Mouse (Mus musculus): Measurements from ENCODE around the gene Rai14. TPM values are rescaled to one million over a fixed set of nuclear protein-coding genes. Genes with fewer than 3 reads are reported as not detected.

Rai14 gene
- polyA plus RNA-seq, 1 experiment from 2014 or later: 63.5 TPM

DNA sequence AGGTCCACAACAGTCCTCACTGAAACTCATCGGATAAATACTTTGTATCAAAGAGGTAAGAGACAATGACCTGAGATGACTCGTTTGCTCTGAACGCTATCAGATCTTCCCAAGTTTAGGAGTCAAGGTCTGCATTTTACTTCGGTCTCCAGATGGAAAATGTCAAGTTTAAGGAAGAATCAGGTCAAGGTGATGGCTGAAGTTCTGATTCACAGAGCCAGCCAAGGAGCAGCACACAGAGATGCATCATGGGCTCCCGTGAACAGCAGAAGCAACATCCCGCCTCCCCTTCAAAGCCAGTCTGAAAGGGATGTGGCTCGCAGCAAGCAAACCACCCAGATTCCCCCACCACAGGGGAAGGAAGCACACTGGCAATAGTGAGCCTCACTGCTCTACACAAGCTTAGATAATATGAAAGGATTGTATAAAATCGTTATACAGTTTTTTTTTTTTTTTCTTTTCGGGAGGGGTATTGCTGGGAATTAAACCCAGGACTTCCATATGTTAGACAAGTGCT is 30.7 kb downstream of the Rai14 start:
- Histone ChIP-seq H3K27me3 (ENCODE audit: low read depth, poor library complexity, severe bottlenecking) (no peaks in the 10 kb centered on the region), H3K36me3 (peaks cover 52% of the 10 kb centered on the region), H3K4me1 (no peaks in the 10 kb centered on the region), H3K4me3 (no peak overlapping the region), H3K9me3 (replicated peaks) (no peaks in the 10 kb centered on the region), H3K27ac (replicated peaks) (no peak overlapping the region)
- WGBS: 96% methylated on average over 9 of the region's 9 CpGs
- no peak for DNase-seq (ENCODE audit: low spot score)

DNA sequence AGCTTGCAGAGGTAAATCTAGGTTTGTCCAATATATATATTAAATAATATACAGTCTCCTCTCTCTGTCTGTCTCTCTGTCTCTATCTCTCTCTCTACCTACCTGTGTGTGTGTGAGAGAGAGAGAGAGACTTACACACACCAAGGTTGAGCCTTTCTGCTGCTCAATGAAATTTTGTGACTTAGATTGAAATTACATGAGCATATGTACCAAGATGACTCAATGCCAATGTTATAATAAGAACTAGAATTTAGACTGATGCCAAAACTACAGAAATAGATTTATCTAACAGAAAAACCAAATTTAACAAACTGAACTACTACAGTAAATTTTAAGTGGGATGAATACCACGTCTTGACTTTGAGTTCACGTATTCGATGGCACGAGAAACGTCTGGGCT is 33.9 kb downstream of the Rai14 start:
- no peak overlapping the region for H3K4me3 ChIP-seq
- no peak overlapping the region for H3K27ac ChIP-seq (replicated peaks)
- no peaks in the 10 kb centered on the region for H3K4me1 ChIP-seq
- no peaks in the 10 kb centered on the region for H3K9me3 ChIP-seq (replicated peaks)
- no peak for DNase-seq (ENCODE audit: low spot score)
- H3K36me3 ChIP-seq: peaks cover 28% of the 10 kb centered on the region
- WGBS: 96% methylated on average over 5 of the region's 5 CpGs
- H3K27me3 ChIP-seq (ENCODE audit: low read depth, poor library complexity, severe bottlenecking): no peaks in the 10 kb centered on the region

- no peak for DNase-seq (ENCODE audit: low spot score)
- WGBS: 92% methylated on average over 4 of the region's 4 CpGs
- Histone ChIP-seq H3K27me3 (ENCODE audit: low read depth, poor library complexity, severe bottlenecking) (no peaks in the 10 kb centered on the region), H3K9me3 (replicated peaks) (no peaks in the 10 kb centered on the region), H3K27ac (replicated peaks) (no peak overlapping the region), H3K36me3 (peaks cover 25% of the 10 kb centered on the region), H3K4me3 (no peak overlapping the region), H3K4me1 (no peaks in the 10 kb centered on the region)
These were observed 34.9 kb downstream of the Rai14 start for GRCm38 (mm10) chr15:10679571-10679970.

DNA sequence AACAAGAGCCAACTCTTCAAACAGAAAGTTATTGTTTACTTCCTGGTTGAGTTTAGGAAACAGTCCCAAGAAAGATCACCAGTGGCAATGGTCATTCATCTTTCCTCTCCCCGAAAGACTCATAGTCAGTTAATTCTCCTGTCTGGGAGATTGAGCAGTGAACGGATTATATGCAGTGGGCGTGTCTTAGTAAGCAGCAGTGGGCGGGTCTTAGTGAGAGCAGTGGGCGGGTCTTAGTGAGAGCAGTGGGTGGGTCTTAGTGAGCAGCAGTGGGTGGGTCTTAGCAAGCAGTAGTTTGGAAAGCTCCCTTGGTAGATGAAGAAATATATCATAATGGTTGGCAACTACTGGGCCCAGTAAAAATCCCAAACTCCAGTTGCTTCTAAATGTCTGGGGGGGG is 38.6 kb downstream of the Rai14 start:
- DNase-seq (ENCODE audit: low spot score): no peak
- Histone ChIP-seq H3K36me3 (peaks cover 28% of the 10 kb centered on the region), H3K4me1 (peaks cover 11% of the 10 kb centered on the region), H3K27me3 (ENCODE audit: low read depth, poor library complexity, severe bottlenecking) (no peaks in the 10 kb centered on the region), H3K9me3 (replicated peaks) (no peaks in the 10 kb centered on the region), H3K27ac (replicated peaks) (no peak overlapping the region), H3K4me3 (no peak overlapping the region)
- 83% methylated on average over 5 of the region's 5 CpGs for WGBS

DNA sequence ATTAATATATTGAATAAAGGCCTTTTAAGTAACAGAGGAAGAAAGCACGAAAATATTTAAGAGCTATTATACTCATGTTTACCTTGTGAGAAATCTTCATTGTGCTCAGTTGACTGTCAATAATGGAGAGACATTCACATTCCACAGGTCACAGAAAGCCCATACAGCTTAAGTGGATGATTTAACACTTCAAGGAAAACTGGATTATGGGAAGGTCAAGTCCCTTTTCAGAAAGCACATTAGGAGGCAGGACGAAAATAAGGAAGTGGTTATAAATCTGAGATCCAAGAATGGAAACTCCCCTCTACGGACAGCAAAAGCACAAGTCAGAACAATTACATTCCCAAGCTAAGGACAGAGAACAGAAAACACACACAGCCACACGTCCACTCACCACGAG is 41.5 kb downstream of the Rai14 start:
- no peak for DNase-seq (ENCODE audit: low spot score)
- H3K9me3 ChIP-seq (replicated peaks): no peaks in the 10 kb centered on the region
- WGBS: 60% methylated on average over 5 of the region's 5 CpGs

DNA sequence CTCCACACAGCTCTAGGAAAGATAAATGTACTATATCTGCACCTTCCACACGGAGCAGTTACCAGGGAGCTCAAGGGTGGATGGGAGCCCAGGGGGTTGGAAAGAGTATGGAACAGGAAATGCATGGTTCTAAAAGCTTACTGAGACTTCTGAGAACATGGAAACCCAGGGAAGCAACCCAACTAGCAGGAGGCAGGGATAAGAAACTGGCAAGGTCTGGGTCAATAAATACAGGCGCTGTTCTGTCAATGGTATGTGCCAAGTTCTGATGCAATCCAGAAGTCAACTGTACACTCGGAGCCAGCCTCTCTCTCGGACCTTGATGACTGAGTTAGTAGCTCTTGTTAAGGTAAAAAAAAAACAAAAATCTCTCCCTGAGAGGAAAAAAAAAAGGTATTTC is 42.6 kb downstream of the Rai14 start:
- H3K9me3 ChIP-seq (replicated peaks): no peaks in the 10 kb centered on the region
- 93% methylated on average over 4 of the region's 4 CpGs for WGBS
- no peak for DNase-seq (ENCODE audit: low spot score)
- H3K27ac ChIP-seq (replicated peaks): no peak overlapping the region
- peaks cover 16% of the 10 kb centered on the region for H3K36me3 ChIP-seq
- H3K4me3 ChIP-seq: no peak overlapping the region
- H3K27me3 ChIP-seq (ENCODE audit: low read depth, poor library complexity, severe bottlenecking): no peaks in the 10 kb centered on the region
- peaks cover 31% of the 10 kb centered on the region for H3K4me1 ChIP-seq

More for the DNA sequence above, 41.5 kb downstream of the Rai14 start:
- no peak overlapping the region for H3K27ac ChIP-seq (replicated peaks)
- H3K4me1 ChIP-seq: peaks cover 28% of the 10 kb centered on the region
- H3K27me3 ChIP-seq (ENCODE audit: low read depth, poor library complexity, severe bottlenecking): no peaks in the 10 kb centered on the region
- H3K36me3 ChIP-seq: peaks cover 16% of the 10 kb centered on the region
- no peak overlapping the region for H3K4me3 ChIP-seq

- no peaks in the 10 kb centered on the region for H3K9me3 ChIP-seq (replicated peaks)
- no peak for DNase-seq (ENCODE audit: low spot score)
- peaks cover 31% of the 10 kb centered on the region for H3K4me1 ChIP-seq
- H3K4me3 ChIP-seq: no peak overlapping the region
- 80% methylated on average over 7 of the region's 7 CpGs for WGBS
- no peak overlapping the region for H3K27ac ChIP-seq (replicated peaks)
- no peaks in the 10 kb centered on the region for H3K27me3 ChIP-seq (ENCODE audit: low read depth, poor library complexity, severe bottlenecking)
- peaks cover 16% of the 10 kb centered on the region for H3K36me3 ChIP-seq
These were observed 44.3 kb downstream of the Rai14 start for GRCm38 (mm10) chr15:10670107-10670506.

GRCm38 (mm10) chr15:10668120-10668900 is 46.1 kb downstream of the Rai14 start:
- H3K36me3 ChIP-seq: peaks cover 16% of the 10 kb centered on the region
- no peak overlapping the region for H3K4me3 ChIP-seq
- H3K27me3 ChIP-seq (ENCODE audit: low read depth, poor library complexity, severe bottlenecking): no peaks in the 10 kb centered on the region
- peaks cover 25% of the 10 kb centered on the region for H3K4me1 ChIP-seq
- no peak overlapping the region for H3K27ac ChIP-seq (replicated peaks)
- H3K9me3 ChIP-seq (replicated peaks): no peaks in the 10 kb centered on the region
- 61% methylated on average over 10 of the region's 10 CpGs for WGBS
- DNase-seq (ENCODE audit: low spot score): no peak

DNA sequence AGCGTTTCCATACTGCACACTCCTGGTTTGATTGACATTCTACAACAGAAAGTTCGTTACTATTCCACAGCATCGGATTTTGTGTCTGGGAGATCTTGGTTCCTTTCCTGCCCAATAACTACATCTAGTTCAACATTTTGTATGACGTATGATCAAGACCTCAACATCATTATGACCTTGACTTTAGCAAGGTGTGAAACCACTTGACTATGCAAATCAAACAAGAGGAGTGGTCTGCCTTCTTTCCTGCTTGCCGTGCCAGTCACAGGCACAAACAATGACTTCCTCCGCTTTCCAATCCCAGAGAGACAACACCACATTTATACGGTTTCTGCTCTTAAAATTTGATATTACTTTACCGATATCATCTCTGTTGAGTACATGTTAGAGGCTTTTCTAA is 48.6 kb downstream of the Rai14 start:
- no peak for DNase-seq (ENCODE audit: low spot score)
- Histone ChIP-seq H3K36me3 (peaks cover 15% of the 10 kb centered on the region), H3K9me3 (replicated peaks) (no peaks in the 10 kb centered on the region), H3K4me3 (no peak overlapping the region), H3K27me3 (ENCODE audit: low read depth, poor library complexity, severe bottlenecking) (no peaks in the 10 kb centered on the region), H3K4me1 (peaks cover 30% of the 10 kb centered on the region), H3K27ac (replicated peaks) (no peak overlapping the region)
- 90% methylated on average over 8 of the region's 8 CpGs for WGBS

- WGBS: 98% methylated on average over 5 of the region's 5 CpGs
- DNase-seq (ENCODE audit: low spot score): no peak
- peaks cover 27% of the 10 kb centered on the region for H3K4me1 ChIP-seq
- H3K9me3 ChIP-seq (replicated peaks): no peaks in the 10 kb centered on the region
- H3K36me3 ChIP-seq: peaks cover 24% of the 10 kb centered on the region
- no peak overlapping the region for H3K4me3 ChIP-seq
- no peaks in the 10 kb centered on the region for H3K27me3 ChIP-seq (ENCODE audit: low read depth, poor library complexity, severe bottlenecking)
- H3K27ac ChIP-seq (replicated peaks): no peak overlapping the region
These were observed 49.9 kb downstream of the Rai14 start for GRCm38 (mm10) chr15:10664529-10664898.

DNA sequence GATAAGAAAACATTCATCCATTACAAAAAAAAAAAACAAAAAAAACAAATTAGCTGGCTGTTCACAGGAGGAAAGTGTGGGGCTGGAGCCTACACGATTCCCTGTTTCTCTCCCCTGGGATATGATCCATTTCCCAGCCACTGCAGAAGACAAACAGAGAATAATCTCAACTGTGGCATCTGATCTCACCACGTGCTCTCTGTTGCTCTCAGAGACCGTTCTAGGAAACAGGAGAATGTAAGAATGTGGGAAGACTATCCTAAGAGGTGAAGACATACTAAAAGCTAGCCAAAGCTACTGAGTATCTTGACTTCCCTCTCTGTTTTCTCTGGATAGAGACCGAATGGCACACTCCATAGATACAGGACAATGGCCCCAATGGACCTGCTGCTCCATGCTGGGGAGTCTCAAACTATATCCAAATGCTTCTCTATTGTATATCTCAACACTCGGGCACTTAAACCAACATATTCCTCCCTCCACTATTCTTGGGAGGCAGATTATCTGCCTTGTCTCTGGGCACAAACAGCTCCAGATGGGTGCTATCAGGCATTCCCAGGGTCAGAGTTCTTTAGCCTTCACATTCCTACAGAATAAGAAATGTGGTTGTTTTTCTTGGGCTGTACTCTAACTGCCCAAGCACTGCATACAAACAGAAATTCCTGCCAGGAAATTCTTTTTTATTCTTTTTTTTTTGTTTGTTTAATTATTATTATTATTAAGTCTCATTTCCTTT is 50.5 kb downstream of the Rai14 start:
- Histone ChIP-seq H3K27me3 (ENCODE audit: low read depth, poor library complexity, severe bottlenecking) (no peaks in the 10 kb centered on the region), H3K4me1 (peaks cover 23% of the 10 kb centered on the region), H3K9me3 (replicated peaks) (no peaks in the 10 kb centered on the region), H3K27ac (replicated peaks) (no peak overlapping the region), H3K36me3 (peaks cover 29% of the 10 kb centered on the region), H3K4me3 (no peak overlapping the region)
- WGBS: 72% methylated on average over 5 of the region's 5 CpGs
- DNase-seq (ENCODE audit: low spot score): no peak

GRCm38 (mm10) chr15:10661961-10662606 is 52.3 kb downstream of the Rai14 start:
- Histone ChIP-seq H3K9me3 (replicated peaks) (no peaks in the 10 kb centered on the region), H3K36me3 (peaks cover 41% of the 10 kb centered on the region), H3K4me3 (no peak overlapping the region), H3K27ac (replicated peaks) (peak overlapping the region; percentile 33; the same call in 1 of the 2 replicates), H3K4me1 (peaks cover 10% of the 10 kb centered on the region; the same call in 1 of the 2 replicates), H3K27me3 (ENCODE audit: low read depth, poor library complexity, severe bottlenecking) (no peaks in the 10 kb centered on the region)
- WGBS: 47% methylated on average over 3 of the region's 3 CpGs
- DNase-seq (ENCODE audit: low spot score): no peak

Data from midbrain, embryonic 10.5 days (tissue).